Mouse (Mus musculus): ENCODE results near the gene Inhbb. TPM values are rescaled to one million over a fixed set of nuclear protein-coding genes. Genes with fewer than 3 reads are reported as not detected.

The Inhbb gene
- polyA plus RNA-seq, 1 experiment, result 3.3 TPM

- Histone ChIP-seq H3K4me1 (ENCODE audit: control insufficient read depth, insufficient read depth, insufficient read length, low read length) (no peaks in the 10 kb centered on the region), H3K27ac (replicated peaks; ENCODE audit: low read depth, low read length) (no peak overlapping the region), H3K4me3 (ENCODE audit: insufficient read depth, low read depth, low read length) (no peak overlapping the region)
Measured at GRCm38 (mm10) chr1:119409106-119409505, 12.9 kb downstream of the Inhbb start.

GRCm38 (mm10) chr1:119407691-119408315 lies 14.2 kb downstream of the Inhbb start:
- Histone ChIP-seq H3K4me3 (ENCODE audit: insufficient read depth, low read depth, low read length) (no peak overlapping the region), H3K27ac (replicated peaks; ENCODE audit: low read depth, low read length) (no peak overlapping the region), H3K4me1 (ENCODE audit: control insufficient read depth, insufficient read depth, insufficient read length, low read length) (no peaks in the 10 kb centered on the region)

DNA sequence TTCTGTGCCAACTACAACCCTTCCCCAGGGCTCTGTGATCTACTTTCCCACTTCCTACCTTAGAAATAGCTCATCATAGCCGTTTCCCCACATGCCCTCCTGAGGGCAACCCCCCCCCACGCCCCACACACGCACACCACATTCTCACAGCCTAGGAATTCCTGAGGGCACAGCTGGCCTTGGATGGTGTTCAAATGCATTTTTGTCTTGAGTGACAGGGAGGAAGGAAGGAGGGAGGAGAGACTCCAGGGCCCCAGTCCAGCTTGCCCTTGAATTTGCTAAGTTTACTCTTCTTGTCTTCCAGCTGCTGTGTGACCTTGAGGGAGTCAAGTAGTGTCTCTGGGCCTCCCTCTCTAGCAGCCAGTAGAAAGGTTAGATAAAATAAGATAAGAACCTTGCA lies 17.2 kb downstream of the Inhbb start:
- Histone ChIP-seq H3K27ac (replicated peaks; ENCODE audit: low read depth, low read length) (no peak overlapping the region), H3K4me1 (ENCODE audit: control insufficient read depth, insufficient read depth, insufficient read length, low read length) (no peaks in the 10 kb centered on the region), H3K4me3 (ENCODE audit: insufficient read depth, low read depth, low read length) (no peak overlapping the region)

DNA sequence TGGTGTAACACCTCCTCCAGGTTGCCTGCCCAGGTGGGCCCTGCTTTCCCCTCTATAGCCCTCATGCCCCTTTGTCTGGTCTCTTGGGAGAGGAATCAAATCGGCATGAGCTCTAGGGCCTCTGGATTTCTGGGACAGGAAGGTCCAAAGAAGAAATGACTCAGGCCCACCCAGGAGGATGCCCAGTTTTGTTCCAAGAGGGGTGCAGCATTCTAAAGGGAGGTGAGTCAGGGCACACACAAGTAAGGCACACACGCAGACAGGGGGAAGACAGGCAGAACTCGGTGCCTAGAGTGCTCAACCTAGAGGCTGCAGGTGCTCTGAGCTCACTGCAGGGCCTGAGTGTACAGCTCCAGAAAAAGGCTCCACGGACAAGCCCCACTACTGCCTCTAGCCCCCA lies 17.7 kb downstream of the Inhbb start:
- no peaks in the 10 kb centered on the region for H3K4me1 ChIP-seq (ENCODE audit: control insufficient read depth, insufficient read depth, insufficient read length, low read length)
- no peak overlapping the region for H3K4me3 ChIP-seq (ENCODE audit: insufficient read depth, low read depth, low read length)
- H3K27ac ChIP-seq (replicated peaks; ENCODE audit: low read depth, low read length), result no peak overlapping the region

DNA sequence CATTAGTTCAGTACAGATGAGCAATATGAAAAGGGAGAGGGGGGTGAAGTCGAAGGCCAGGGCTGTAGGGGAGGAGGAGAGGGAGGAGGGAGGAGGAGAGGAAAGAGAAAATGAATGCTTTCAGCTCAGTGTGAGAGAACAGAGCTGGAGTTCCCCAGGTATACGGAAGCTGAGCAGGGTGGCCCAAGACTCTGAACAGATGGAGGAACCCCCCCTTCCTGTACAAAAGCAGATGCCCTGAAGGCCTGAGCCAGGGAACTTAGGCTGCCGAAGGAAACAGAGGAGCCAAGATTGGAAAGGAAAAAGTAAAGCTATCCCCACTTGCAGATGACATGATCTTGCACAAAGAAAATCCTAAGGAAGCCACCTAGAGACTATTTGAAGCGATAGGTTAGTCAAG lies 20.8 kb downstream of the Inhbb start:
- H3K27ac ChIP-seq (replicated peaks; ENCODE audit: low read depth, low read length), result no peak overlapping the region
- H3K4me1 ChIP-seq (ENCODE audit: control insufficient read depth, insufficient read depth, insufficient read length, low read length), result no peaks in the 10 kb centered on the region

DNA sequence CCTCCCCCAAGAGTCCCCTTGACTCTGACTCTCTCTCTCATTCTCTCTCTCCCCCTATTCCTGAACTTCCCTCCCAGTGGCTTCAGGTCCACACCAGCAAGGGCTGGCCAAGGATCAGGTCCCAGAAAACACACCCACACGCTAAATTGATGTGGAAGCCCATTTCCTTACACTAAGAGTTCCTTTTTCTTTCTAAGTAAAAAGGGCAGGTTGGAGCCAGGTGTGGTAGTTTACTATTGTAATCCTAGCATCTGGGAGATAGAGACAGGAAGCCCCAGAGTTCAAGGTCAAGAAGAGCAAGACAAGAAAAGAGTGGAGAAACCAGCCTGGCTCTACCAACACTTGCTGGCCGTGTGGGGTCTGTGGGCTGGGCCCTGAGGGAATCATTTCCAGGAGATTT lies 23.4 kb downstream of the Inhbb start:
- Histone ChIP-seq H3K4me1 (ENCODE audit: control insufficient read depth, insufficient read depth, insufficient read length, low read length) (no peaks in the 10 kb centered on the region), H3K4me3 (ENCODE audit: insufficient read depth, low read depth, low read length) (no peak overlapping the region), H3K27ac (replicated peaks; ENCODE audit: low read depth, low read length) (no peak overlapping the region)

More for the DNA sequence above, 20.8 kb downstream of the Inhbb start:
- no peak overlapping the region for H3K4me3 ChIP-seq (ENCODE audit: insufficient read depth, low read depth, low read length)

- H3K4me1 ChIP-seq (ENCODE audit: control insufficient read depth, insufficient read depth, insufficient read length, low read length), result no peaks in the 10 kb centered on the region
- H3K27ac ChIP-seq (replicated peaks; ENCODE audit: low read depth, low read length), result no peak overlapping the region
- no peak overlapping the region for H3K4me3 ChIP-seq (ENCODE audit: insufficient read depth, low read depth, low read length)
Measured at GRCm38 (mm10) chr1:119397839-119398238, 24.2 kb downstream of the Inhbb start.

DNA sequence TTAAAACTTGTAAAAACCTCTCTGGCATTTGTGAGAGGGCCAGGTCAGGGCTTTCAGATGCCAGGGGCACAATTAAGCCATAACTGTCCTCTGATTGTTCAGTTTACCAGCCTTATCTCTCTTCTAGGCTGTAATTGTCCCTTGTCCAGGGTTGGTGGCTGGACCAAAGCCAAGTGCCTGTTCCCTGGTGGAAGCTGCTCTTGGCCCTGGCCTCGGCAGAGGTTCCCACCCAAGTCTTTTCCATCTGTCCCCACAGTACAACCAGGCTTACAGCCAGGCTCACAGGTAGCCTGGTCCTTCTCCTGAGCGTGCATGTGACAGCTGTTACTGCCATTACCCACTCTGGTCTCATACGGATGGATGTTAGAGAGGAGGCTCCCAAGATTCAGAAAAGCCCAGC lies 30.7 kb downstream of the Inhbb start:
- no peak overlapping the region for H3K27ac ChIP-seq (replicated peaks; ENCODE audit: low read depth, low read length)
- H3K4me3 ChIP-seq (ENCODE audit: insufficient read depth, low read depth, low read length), result no peak overlapping the region
- no peaks in the 10 kb centered on the region; the same call in 1 of the 2 replicates for H3K4me1 ChIP-seq (ENCODE audit: control insufficient read depth, insufficient read depth, insufficient read length, low read length)

- Histone ChIP-seq H3K4me1 (ENCODE audit: control insufficient read depth, insufficient read depth, insufficient read length, low read length) (no peaks in the 10 kb centered on the region; the same call in 1 of the 2 replicates), H3K4me3 (ENCODE audit: insufficient read depth, low read depth, low read length) (no peak overlapping the region), H3K27ac (replicated peaks; ENCODE audit: low read depth, low read length) (no peak overlapping the region)
Measured at GRCm38 (mm10) chr1:119390676-119391075, 31.4 kb downstream of the Inhbb start.

DNA sequence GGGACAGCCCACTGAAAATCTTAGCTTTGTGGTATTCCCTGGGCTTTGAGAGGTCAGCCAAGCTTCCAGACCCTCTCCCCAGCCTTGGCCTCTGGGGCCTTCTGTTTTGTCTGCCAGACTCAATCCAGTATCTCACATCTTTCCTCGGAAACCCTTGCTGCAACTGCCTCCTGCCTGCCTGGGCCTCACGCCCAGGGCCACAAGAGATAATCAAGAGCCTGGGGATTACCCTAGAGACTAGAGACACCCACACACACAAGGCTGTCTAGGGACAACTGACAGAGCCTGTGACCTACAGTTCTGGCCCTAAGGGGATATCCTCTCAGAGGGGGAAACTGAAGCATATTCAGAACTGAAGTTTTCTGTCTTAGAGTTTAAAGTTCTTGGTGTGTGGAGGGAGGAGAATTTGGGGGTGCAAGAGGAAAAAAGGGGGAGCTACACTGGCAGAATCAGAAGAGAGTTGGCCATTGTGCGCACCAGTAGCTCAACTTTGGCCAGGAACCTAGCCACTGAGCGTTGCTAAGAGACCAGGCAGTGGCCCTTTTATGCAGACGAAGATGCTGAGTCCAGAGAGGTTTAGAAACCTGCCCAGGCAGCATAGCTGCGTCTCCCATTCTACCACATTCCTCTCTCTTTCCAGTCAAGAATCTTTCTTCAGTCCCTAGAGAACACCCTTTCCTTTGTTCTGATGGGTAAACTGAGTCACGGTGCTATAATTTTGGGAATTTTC lies 32.1 kb downstream of the Inhbb start:
- no peak overlapping the region for H3K4me3 ChIP-seq (ENCODE audit: insufficient read depth, low read depth, low read length)
- no peaks in the 10 kb centered on the region; the same call in 1 of the 2 replicates for H3K4me1 ChIP-seq (ENCODE audit: control insufficient read depth, insufficient read depth, insufficient read length, low read length)
- no peak overlapping the region for H3K27ac ChIP-seq (replicated peaks; ENCODE audit: low read depth, low read length)

DNA sequence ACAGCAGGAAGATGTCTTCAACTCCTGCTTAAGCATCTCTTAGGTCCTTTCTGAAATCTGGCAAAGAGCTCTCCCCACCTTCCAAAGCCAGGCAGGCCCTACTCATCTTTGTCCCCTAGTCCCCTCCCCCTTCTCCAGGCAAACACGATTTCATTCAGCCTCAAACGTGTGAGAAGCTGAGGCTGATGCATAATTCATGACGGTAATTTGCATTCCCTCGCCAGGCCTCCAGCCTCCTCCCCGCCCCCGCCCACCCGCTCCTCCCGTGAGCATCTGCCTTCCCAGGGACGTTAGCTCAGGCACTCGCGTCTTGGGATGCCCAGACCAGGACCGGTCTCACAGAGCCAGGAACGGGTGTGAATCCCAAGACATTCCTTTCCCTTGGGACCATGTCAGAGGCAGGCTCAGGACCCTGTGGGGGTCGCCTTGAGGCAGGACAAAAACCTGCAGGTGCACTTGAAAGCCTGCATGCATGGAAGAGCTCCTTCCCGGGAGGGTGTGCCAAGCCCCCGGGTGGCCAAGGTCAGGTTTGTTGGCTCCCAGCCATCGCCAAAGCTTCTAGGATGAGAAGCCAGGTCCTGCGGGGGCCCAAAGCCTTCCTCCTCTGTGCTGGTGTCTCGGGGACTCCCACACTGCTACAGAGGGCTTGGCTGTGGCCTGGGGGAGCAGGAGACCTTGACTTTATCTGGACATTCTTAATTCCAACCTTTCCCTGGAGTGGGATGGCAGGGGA lies 33.2 kb downstream of the Inhbb start:
- Histone ChIP-seq H3K4me1 (ENCODE audit: control insufficient read depth, insufficient read depth, insufficient read length, low read length) (no peaks in the 10 kb centered on the region; the same call in 1 of the 2 replicates), H3K4me3 (ENCODE audit: insufficient read depth, low read depth, low read length) (no peak overlapping the region), H3K27ac (replicated peaks; ENCODE audit: low read depth, low read length) (no peak overlapping the region)

- no peaks in the 10 kb centered on the region; the same call in 1 of the 2 replicates for H3K4me1 ChIP-seq (ENCODE audit: control insufficient read depth, insufficient read depth, insufficient read length, low read length)
- no peak overlapping the region for H3K27ac ChIP-seq (replicated peaks; ENCODE audit: low read depth, low read length)
- no peak overlapping the region for H3K4me3 ChIP-seq (ENCODE audit: insufficient read depth, low read depth, low read length)
Measured at GRCm38 (mm10) chr1:119386306-119386705, 35.7 kb downstream of the Inhbb start.

- no peaks in the 10 kb centered on the region for H3K4me1 ChIP-seq (ENCODE audit: control insufficient read depth, insufficient read depth, insufficient read length, low read length)
- no peak overlapping the region for H3K27ac ChIP-seq (replicated peaks; ENCODE audit: low read depth, low read length)
- no peak overlapping the region for H3K4me3 ChIP-seq (ENCODE audit: insufficient read depth, low read depth, low read length)
Measured at GRCm38 (mm10) chr1:119383916-119384315, 38.1 kb downstream of the Inhbb start.

DNA sequence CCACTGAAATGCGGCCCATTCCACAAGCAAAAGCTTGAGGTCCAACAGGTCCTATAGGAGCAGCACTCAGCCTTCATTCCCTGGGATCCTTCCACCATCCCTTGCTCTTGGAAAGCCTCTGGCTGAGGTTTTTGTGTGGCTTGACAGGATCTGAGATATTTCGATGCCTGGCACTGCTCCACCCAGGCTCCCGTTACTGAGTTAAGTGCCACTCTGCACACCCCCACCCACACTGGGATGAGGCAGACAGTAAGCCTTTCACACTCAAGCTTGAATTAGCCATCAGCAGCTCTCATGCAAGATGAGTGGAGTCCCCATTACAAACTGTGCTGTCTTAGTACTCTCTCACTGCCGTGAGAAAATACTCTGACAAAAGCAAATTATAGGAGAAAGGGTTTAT lies 41.4 kb downstream of the Inhbb start:
- Histone ChIP-seq H3K4me3 (ENCODE audit: insufficient read depth, low read depth, low read length) (no peak overlapping the region), H3K27ac (replicated peaks; ENCODE audit: low read depth, low read length) (no peak overlapping the region), H3K4me1 (ENCODE audit: control insufficient read depth, insufficient read depth, insufficient read length, low read length) (no peaks in the 10 kb centered on the region)

- H3K4me3 ChIP-seq (ENCODE audit: insufficient read depth, low read depth, low read length), result no peak overlapping the region
- H3K4me1 ChIP-seq (ENCODE audit: control insufficient read depth, insufficient read depth, insufficient read length, low read length), result no peaks in the 10 kb centered on the region
Measured at GRCm38 (mm10) chr1:119375376-119375775, 46.7 kb downstream of the Inhbb start.

More at GRCm38 (mm10) chr1:119375376-119375775, 46.7 kb downstream of the Inhbb start:
- H3K27ac ChIP-seq (replicated peaks; ENCODE audit: low read depth, low read length), result no peak overlapping the region

Data from brown adipose tissue, adult 24 weeks (tissue).